Mouse (Mus musculus) embryonic stem cell, embryonic (primary cell): ENCODE data around the gene Dqx1.

Experiments used
- CTCF ChIA-PET, 4 experiments: fragments of 300-600 bp in 2 of 4; fragments of 350-600 bp in 2 of 4; sonication (Branson Sonifier 250); formaldehyde crosslinking; loops; one replicate each; lab custom pipeline; 2022; ENCODE audit warnings: inconsistent platforms in 2 of 4; lab: Charles Lee
- POLR2A ChIA-PET, 4 experiments: fragments of 300-600 bp in 2 of 4; fragments of 350-600 bp in 2 of 4; sonication (Branson Sonifier 250); formaldehyde crosslinking; loops; one replicate each; lab custom pipeline; 2022; ENCODE audit warnings: antibody characterized with exemption in 4 of 4, inconsistent platforms in 1 of 4; lab: Charles Lee

Dqx1 gene

GRCm38 (mm10) chr6:83027706-83028105 is 29.9 kb upstream of the Dqx1 start:
- ChIA-PET POLR2A (no interaction called here), CTCF (no interaction called here)

GRCm38 (mm10) chr6:83029777-83030176 is 27.9 kb upstream of the Dqx1 start:
- POLR2A ChIA-PET: interaction anchor here in 2 of 4 experiments (0.7 to 1.5 kb wide), 4 partner anchors 14 to 105 kb away, joined by 3 to 4 read pairs (median 3); partner anchors contain the start of genes Aup1 (in 1 of the 2) and Rtkn (in 1 of the 2)
- CTCF ChIA-PET: interaction anchor here in 2 of 4 experiments (1.2 to 1.5 kb wide), 1 partner anchor 33 kb away, joined by 5 to 6 read pairs; no protein-coding TSS in a partner anchor

GRCm38 (mm10) chr6:83031111-83031510 is 26.5 kb upstream of the Dqx1 start:
- ChIA-PET POLR2A (interaction anchor here in 2 of 4 experiments (0.7 to 2.3 kb wide), 6 partner anchors 9 to 55 kb away, joined by 3 to 8 read pairs (median 4); partner anchors contain the start of genes Aup1 (in 1 of the 2), Dqx1 (in 1 of the 2), Htra2 (in 1 of the 2) and Lbx2 (in 1 of the 2)), CTCF (no interaction called here)

- POLR2A ChIA-PET: interaction anchor here in 2 of 4 experiments (0.6 to 3.3 kb wide), 18 partner anchors 10 to 294 kb away, joined by 3 to 13 read pairs (median 4); partner anchors contain the start of genes Aup1 (in 2 of the 2), Dqx1 (in 2 of the 2), Htra2 (in 2 of the 2) and Mob1a (in 1 of the 2)
Measured at GRCm38 (mm10) chr6:83031921-83032590, 25.6 kb upstream of the Dqx1 start.

GRCm38 (mm10) chr6:83032769-83033191 is 24.9 kb upstream of the Dqx1 start:
- POLR2A ChIA-PET: interaction anchor here (0.6 to 3.3 kb wide), 25 partner anchors 13 to 293 kb away, joined by 3 to 13 read pairs (median 4); partner anchors contain the start of genes Dqx1 (in 2 of the 4), Aup1 (in 1 of the 4), Htra2 (in 1 of the 4) and Mob1a (in 1 of the 4)
- CTCF ChIA-PET: interaction anchor here in 2 of 4 experiments (0.6 to 1.4 kb wide), 8 partner anchors 18 to 330 kb away, joined by 3 to 5 read pairs (median 3); partner anchors contain the start of genes Ccdc142 (in 1 of the 2), Gm42688 (in 1 of the 2) and Htra2 (in 1 of the 2)

More at GRCm38 (mm10) chr6:83031921-83032590, 25.6 kb upstream of the Dqx1 start:
- CTCF ChIA-PET: interaction anchor here in 3 of 4 experiments (0.6 to 1.4 kb wide), 5 partner anchors 23 to 489 kb away, joined by 3 to 4 read pairs (median 3); partner anchors contain the start of genes Ccdc142 (in 1 of the 3), Gm42688 (in 1 of the 3) and Htra2 (in 1 of the 3)

- CTCF ChIA-PET: interaction anchor here in 2 of 4 experiments (0.6 to 1.4 kb wide), 11 partner anchors 17 to 331 kb away, joined by 3 to 5 read pairs (median 3); partner anchors contain the start of genes Ccdc142 (in 1 of the 2) and Gm42688 (in 1 of the 2)
Measured at GRCm38 (mm10) chr6:83033249-83034185, 24.1 kb upstream of the Dqx1 start, which contains the start of the genes Dok1 and Loxl3. Dok1 (minus strand) TSS chr6:83033471. Loxl3 (plus strand) TSS chr6:83034173.

GRCm38 (mm10) chr6:83034463-83035055 is 23.1 kb upstream of the Dqx1 start:
- POLR2A ChIA-PET: interaction anchor here (0.6 to 3.3 kb wide), 10 partner anchors 15 to 67 kb away, joined by 3 to 13 read pairs (median 6); partner anchors contain the start of genes Aup1 (in 2 of the 4), Dqx1 (in 2 of the 4) and Htra2 (in 1 of the 4)
- CTCF ChIA-PET: interaction anchor here in 3 of 4 experiments (0.5 to 1.4 kb wide), 7 partner anchors 40 to 360 kb away, joined by 3 to 7 read pairs (median 3); partner anchors contain the start of genes Ccdc142 (in 1 of the 3) and Gm42688 (in 1 of the 3)

More at GRCm38 (mm10) chr6:83033249-83034185, 24.1 kb upstream of the Dqx1 start, which contains the start of the genes Dok1 and Loxl3:
- POLR2A ChIA-PET: interaction anchor here (0.5 to 3.3 kb wide), 29 partner anchors 13 to 292 kb away, joined by 3 to 13 read pairs (median 4); partner anchors contain the start of genes Dqx1 (in 3 of the 4), 1700003E16Rik (in 1 of the 4), Aup1 (in 1 of the 4) and Htra2 (in 1 of the 4)

GRCm38 (mm10) chr6:83037188-83037587 is 20.5 kb upstream of the Dqx1 start:
- ChIA-PET CTCF (interaction anchor here in 1 of 4 experiments (0.6 kb wide), 1 partner anchor 31 kb away, joined by 10 read pairs; no protein-coding TSS in a partner anchor), POLR2A (interaction anchor here in 3 of 4 experiments (0.6 to 2.0 kb wide), 5 partner anchors 17 to 368 kb away, joined by 3 to 5 read pairs (median 3); partner anchors contain the start of genes Aup1 (in 1 of the 3) and Htra2 (in 1 of the 3))

GRCm38 (mm10) chr6:83038496-83039012 is 19.1 kb upstream of the Dqx1 start:
- ChIA-PET POLR2A (interaction anchor here in 2 of 4 experiments (0.7 to 2.0 kb wide), 6 partner anchors 16 to 312 kb away, joined by 3 to 5 read pairs (median 4); partner anchors contain the start of genes Aup1 (in 1 of the 2), Dqx1 (in 1 of the 2), Htra2 (in 1 of the 2) and Pcgf1 (in 1 of the 2)), CTCF (interaction anchor here in 1 of 4 experiments (1.0 kb wide), 1 partner anchor 42 kb away, joined by 3 read pairs; no protein-coding TSS in a partner anchor)

- POLR2A ChIA-PET: interaction anchor here in 2 of 4 experiments (0.8 to 2.7 kb wide), 6 partner anchors 9 to 55 kb away, joined by 3 to 16 read pairs (median 4); partner anchors contain the start of genes Aup1 (in 2 of the 2) and Htra2 (in 2 of the 2)
Measured at GRCm38 (mm10) chr6:83040601-83041000, 17.0 kb upstream of the Dqx1 start.

GRCm38 (mm10) chr6:83043561-83043960 is 14.1 kb upstream of the Dqx1 start:
- ChIA-PET CTCF (interaction anchor here in 2 of 4 experiments (0.6 to 1.6 kb wide), 2 partner anchors 47 to 428 kb away, joined by 3 to 5 read pairs; no protein-coding TSS in a partner anchor), POLR2A (interaction anchor here in 2 of 4 experiments (0.6 to 1.4 kb wide), 2 partner anchors 10 to 52 kb away, joined by 3 read pairs; no protein-coding TSS in a partner anchor)

More at GRCm38 (mm10) chr6:83040601-83041000, 17.0 kb upstream of the Dqx1 start:
- CTCF ChIA-PET: no interaction called here

- POLR2A ChIA-PET: interaction anchor here in 1 of 4 experiments (1.1 to 1.4 kb wide), 2 partner anchors 8 to 9 kb away, joined by 3 read pairs; no protein-coding TSS in a partner anchor
- CTCF ChIA-PET: interaction anchor here in 2 of 4 experiments (0.6 to 1.6 kb wide), 2 partner anchors 47 to 428 kb away, joined by 3 to 5 read pairs; no protein-coding TSS in a partner anchor
Measured at GRCm38 (mm10) chr6:83043993-83044392, 13.7 kb upstream of the Dqx1 start.

- ChIA-PET POLR2A (interaction anchor here in 1 of 4 experiments (1.0 to 1.1 kb wide), 2 partner anchors 8 to 76 kb away, joined by 3 read pairs; partner anchors contain the start of gene Wbp1), CTCF (interaction anchor here in 1 of 4 experiments (0.6 to 1.6 kb wide), 2 partner anchors 20 to 48 kb away, joined by 3 to 5 read pairs; no protein-coding TSS in a partner anchor)
Measured at GRCm38 (mm10) chr6:83044742-83045141, 12.9 kb upstream of the Dqx1 start.

- POLR2A ChIA-PET: interaction anchor here in 2 of 4 experiments (1.1 to 2.4 kb wide), 5 partner anchors 9 to 52 kb away, joined by 3 to 13 read pairs (median 4); partner anchors contain the start of genes Ccdc142 (in 1 of the 2), Dok1 (in 1 of the 2), Dqx1 (in 1 of the 2) and Gm42688 (in 1 of the 2)
- CTCF ChIA-PET: no interaction called here
Measured at GRCm38 (mm10) chr6:83049367-83049766, 8.3 kb upstream of the Dqx1 start.
